Comparison of ENCODE assay signal across 14 mouse cellular contexts in genomic region chr10:8944586-8944985, GRCm38 (mm10). TPM values are rescaled to one million over a fixed set of nuclear protein-coding genes. Genes with fewer than 3 reads are reported as not detected.
DNase-seq lines count a peak whose midpoint lies in the region; ATAC-seq lines count a peak whose summit lies in the region.
"Had no signal": no experiment of that assay in that cellular context is flagged by ENCODE, and none has a peak within 500 bp of the region (broad histone marks: within the 10 kb centered on the region; RNA-seq: fewer than 3 reads in every experiment).

No protein-coding gene starts in this region.

- no peaks in the 10 kb centered on the region for H3K27me3 ChIP-seq in heart, embryonic 16.5 days (ENCODE audit: control insufficient read depth, insufficient read depth, low read length)
- no peaks in the 10 kb centered on the region for H3K27me3 ChIP-seq in lung, embryonic 16.5 days (ENCODE audit: control insufficient read depth, insufficient read depth, low read depth, low read length)
- no peaks in the 10 kb centered on the region for H3K27me3 ChIP-seq in intestine, embryonic 15.5 days (replicated peaks)
- no peaks in the 10 kb centered on the region for H3K27me3 ChIP-seq in stomach, embryonic 16.5 days (ENCODE audit: control insufficient read depth, insufficient read depth, low read length)
- no peaks in the 10 kb centered on the region for H3K27me3 ChIP-seq in forebrain, embryonic 13.5 days
- H3K27me3 ChIP-seq: hindbrain, embryonic 12.5 days had no signal

- no peaks in the 10 kb centered on the region for H3K9me3 ChIP-seq in heart, embryonic 16.5 days (replicated peaks; ENCODE audit: control insufficient read depth, low read length)
- H3K9me3 ChIP-seq in lung, embryonic 16.5 days (ENCODE audit: control insufficient read depth, low read length): no peaks in the 10 kb centered on the region
- no peaks in the 10 kb centered on the region for H3K9me3 ChIP-seq in intestine, embryonic 15.5 days
- H3K9me3 ChIP-seq in stomach, embryonic 16.5 days (replicated peaks; ENCODE audit: control insufficient read depth, low read length): no peaks in the 10 kb centered on the region
- H3K9me3 ChIP-seq in forebrain, embryonic 13.5 days (replicated peaks): no peaks in the 10 kb centered on the region
- H3K9me3 ChIP-seq: hindbrain, embryonic 12.5 days had no signal

- H3K27ac ChIP-seq in heart, embryonic 16.5 days (ENCODE audit: low read length): peak overlapping the region; percentile 77
- no peak overlapping the region for H3K27ac ChIP-seq in lung, embryonic 16.5 days (ENCODE audit: low read length)
- 0 out of 2 replicates have a peak overlapping the region, but pooled peaks have one; percentile 74 for H3K27ac ChIP-seq in intestine, embryonic 15.5 days
- peak overlapping the region; percentile 82; the same call in 1 of the 2 replicates for H3K27ac ChIP-seq in stomach, embryonic 16.5 days (ENCODE audit: low read length)
- H3K27ac ChIP-seq in forebrain, embryonic 13.5 days: no peak overlapping the region

- DNase-seq in heart, postnatal 25 days (ENCODE audit: low spot score): no peak
- DNase-seq in lung, postnatal 14 days: no peak
- no peak for DNase-seq in testis, postnatal 10 days (ENCODE audit: low spot score)
- DNase-seq: cerebellum, adult 2 months; kidney, postnatal 25 days had no signal

- peak overlapping the region; percentile 37 for H3K4me3 ChIP-seq in heart, embryonic 16.5 days (ENCODE audit: low read length)
- H3K4me3 ChIP-seq in lung, embryonic 16.5 days (ENCODE audit: low read length): no peak overlapping the region
- H3K4me3 ChIP-seq in intestine, embryonic 15.5 days (replicated peaks): no peak overlapping the region
- peak overlapping the region; percentile 3; the same call in 1 of the 2 replicates for H3K4me3 ChIP-seq in stomach, embryonic 16.5 days (replicated peaks; ENCODE audit: low read length)
- H3K4me3 ChIP-seq in forebrain, embryonic 13.5 days: no peak overlapping the region
- H3K4me3 ChIP-seq: hindbrain, embryonic 12.5 days; left cerebral cortex, adult 2 months had no signal

- no peaks in the 10 kb centered on the region for H3K36me3 ChIP-seq in heart, embryonic 16.5 days (ENCODE audit: control insufficient read depth, insufficient read depth)
- H3K36me3 ChIP-seq in lung, embryonic 16.5 days (ENCODE audit: control insufficient read depth, insufficient read depth, low read length): no peaks in the 10 kb centered on the region
- H3K36me3 ChIP-seq in intestine, embryonic 15.5 days: no peaks in the 10 kb centered on the region
- H3K36me3 ChIP-seq in stomach, embryonic 16.5 days (ENCODE audit: control insufficient read depth, insufficient read depth, low read length): no peaks in the 10 kb centered on the region
- no peaks in the 10 kb centered on the region for H3K36me3 ChIP-seq in forebrain, embryonic 13.5 days (ENCODE audit: poor library complexity, severe bottlenecking)
- H3K36me3 ChIP-seq: hindbrain, embryonic 12.5 days had no signal

- WGBS in heart, embryonic 16.5 days: 63% methylated on average over 5 of the region's 5 CpGs
- WGBS in lung, embryonic 16.5 days: 61% methylated on average over 5 of the region's 5 CpGs
- WGBS in intestine, embryonic 15.5 days: 68% methylated on average over 5 of the region's 5 CpGs
- 57% methylated on average over 5 of the region's 5 CpGs for WGBS in stomach, embryonic 16.5 days
- WGBS in forebrain, embryonic 13.5 days: 81% methylated on average over 5 of the region's 5 CpGs

- intact Hi-C loops in heart, postnatal 25 days (cut with DNase I): no loop called here

- H3K4me2 ChIP-seq in heart, embryonic 16.5 days (ENCODE audit: low read depth, low read length): peak overlapping the region; percentile 53
- H3K4me2 ChIP-seq in lung, embryonic 16.5 days (ENCODE audit: low read depth, low read length): peak overlapping the region; percentile 43; the same call in 1 of the 2 replicates
- peak overlapping the region; percentile 20; the same call in 1 of the 2 replicates for H3K4me2 ChIP-seq in intestine, embryonic 15.5 days (replicated peaks)
- peak overlapping the region; percentile 42 for H3K4me2 ChIP-seq in stomach, embryonic 16.5 days (ENCODE audit: low read depth, low read length)
- H3K4me2 ChIP-seq in forebrain, embryonic 13.5 days: no peak overlapping the region
- H3K4me2 ChIP-seq: midbrain, embryonic 11.5 days had no signal

- no peaks in the 10 kb centered on the region for H3K4me1 ChIP-seq in heart, embryonic 16.5 days (ENCODE audit: control insufficient read depth, insufficient read depth, low read length)
- no peaks in the 10 kb centered on the region for H3K4me1 ChIP-seq in lung, embryonic 16.5 days (replicated peaks; ENCODE audit: control insufficient read depth, insufficient read depth, low read length)
- no peaks in the 10 kb centered on the region for H3K4me1 ChIP-seq in intestine, embryonic 15.5 days (replicated peaks)
- H3K4me1 ChIP-seq in stomach, embryonic 16.5 days (ENCODE audit: control insufficient read depth, insufficient read depth, low read length): no peaks in the 10 kb centered on the region
- H3K4me1 ChIP-seq in forebrain, embryonic 13.5 days: no peaks in the 10 kb centered on the region

- no peak for ATAC-seq in heart, embryonic 16.5 days (replicated peaks; ENCODE audit: extremely low read depth, insufficient read depth, low FRiP score)
- no peak for ATAC-seq in lung, embryonic 16.5 days (ENCODE audit: low read depth)
- ATAC-seq in intestine, embryonic 15.5 days: no peak
- ATAC-seq in stomach, embryonic 16.5 days (ENCODE audit: insufficient read depth, low FRiP score): no peak
- ATAC-seq in forebrain, embryonic 13.5 days: no peak
- ATAC-seq: forebrain, embryonic 14.5 days had no signal

- 0 out of 2 replicates have a peak overlapping the region, but pooled peaks have one; percentile 55 for H3K9ac ChIP-seq in heart, embryonic 16.5 days (ENCODE audit: low read length)
- H3K9ac ChIP-seq in lung, embryonic 16.5 days (ENCODE audit: low read length): no peak overlapping the region
- no peak overlapping the region for H3K9ac ChIP-seq in intestine, embryonic 15.5 days
- H3K9ac ChIP-seq in stomach, embryonic 16.5 days (ENCODE audit: low read length): no peak overlapping the region
- no peak overlapping the region for H3K9ac ChIP-seq in forebrain, embryonic 13.5 days
- H3K9ac ChIP-seq: hindbrain, embryonic 12.5 days had no signal

RNA-seq across cellular contexts. Expression of gene Sash1, which starts 58.7 kb away (rescaled TPM):
- 2.6 and 3.8 TPM in 2 replicates for polyA plus RNA-seq in heart, embryonic 16.5 days (2015; fragmentation: Nextera tagmentation; extraction: Ambion mirVana)
- total RNA-seq in heart, postnatal 25 days (2021): 10 to 100 TPM; 26.8 to 31.1 TPM
- polyA plus RNA-seq in lung, embryonic 16.5 days (2015; fragmentation: Nextera tagmentation; extraction: Ambion mirVana): 4.1 and 4.6 TPM in 2 replicates
- 5.7 TPM in 2 replicates for polyA plus RNA-seq in intestine, embryonic 15.5 days (2015; fragmentation: Nextera tagmentation; extraction: Ambion mirVana)
- 2.9 and 3.4 TPM in 2 replicates for polyA plus RNA-seq in stomach, embryonic 16.5 days (2015; fragmentation: Nextera tagmentation; extraction: Ambion mirVana)
- polyA plus RNA-seq in forebrain, embryonic 13.5 days (2015; fragmentation: Nextera tagmentation; extraction: Ambion mirVana): 2.5 and 3.3 TPM in 2 replicates

Comparison
In these comparisons a context has a peak if more than half of its experiments do, and no peak if none do; other contexts are left out.
1. H3K27ac ChIP-seq: peak in heart, embryonic 16.5 days (single experiment), intestine, embryonic 15.5 days (single experiment) and stomach, embryonic 16.5 days (single experiment); none in lung, embryonic 16.5 days (single experiment) and forebrain, embryonic 13.5 days (single experiment).
2. H3K4me3 ChIP-seq: peak in heart, embryonic 16.5 days (single experiment) and stomach, embryonic 16.5 days (single experiment); none in lung, embryonic 16.5 days (single experiment), intestine, embryonic 15.5 days (single experiment) and forebrain, embryonic 13.5 days (single experiment).